20 mouse cellular contexts compared by ENCODE assay signal in genomic region chr5:134790080-134790995, GRCm38 (mm10). TPM values are rescaled to one million over a fixed set of nuclear protein-coding genes. Genes with fewer than 3 reads are reported as not detected.
DNase-seq lines count a peak whose midpoint lies in the region; ATAC-seq and TF ChIP-seq lines count a peak whose summit lies in the region.
"Had no signal": no experiment of that assay in that cellular context is flagged by ENCODE, and none has a peak within 500 bp of the region (broad histone marks: within the 10 kb centered on the region; RNA-seq: fewer than 3 reads in every experiment).

No protein-coding gene starts in this region.

- 0 out of 2 replicates have a peak, but pooled peaks cover 5% of the 10 kb centered on the region for H3K27me3 ChIP-seq in limb, embryonic 13.5 days
- H3K27me3 ChIP-seq in heart, adult 2 months (ENCODE audit: control insufficient read depth, insufficient read depth, low read length): no peaks in the 10 kb centered on the region
- H3K27me3 ChIP-seq: embryonic facial prominence, embryonic 15.5 days; forebrain, embryonic 12.5 days; midbrain, embryonic 15.5 days had no signal

- TF ChIP-seq CTCF in gastrocnemius, adult 2 months (IDR thresholded peaks at IDR 0.05): no peak
- TF ChIP-seq CTCF in heart, adult 2 months (IDR thresholded peaks at IDR 0.05): no peak

- H3K79me2 ChIP-seq in heart, adult 2 months (replicated peaks; ENCODE audit: control insufficient read depth, insufficient read depth, low read length): no peaks in the 10 kb centered on the region

- peaks cover 42% of the 10 kb centered on the region for H3K4me1 ChIP-seq in limb, embryonic 13.5 days
- peaks cover 5% of the 10 kb centered on the region for H3K4me1 ChIP-seq in heart, adult 2 months (ENCODE audit: control insufficient read depth, insufficient read depth, low read length)

- no peak for TF ChIP-seq POLR2A in heart, adult 2 months (IDR thresholded peaks at IDR 0.05; ENCODE audit: insufficient read depth, low read depth, low read length)

- no peak overlapping the region for H3K9ac ChIP-seq in limb, embryonic 13.5 days
- H3K9ac ChIP-seq in heart, adult 2 months (ENCODE audit: low read depth, low read length): no peak overlapping the region
- H3K9ac ChIP-seq: embryonic facial prominence, embryonic 15.5 days; forebrain, embryonic 12.5 days; liver, embryonic 14.5 days; midbrain, embryonic 15.5 days had no signal

- peak; percentile 70 for ATAC-seq in limb, embryonic 13.5 days (ENCODE audit: low FRiP score, low read depth)
- ATAC-seq: midbrain, embryonic 15.5 days had no signal

- intact Hi-C loops in gastrocnemius, adult 2 months (cut with DNase I): loop anchor here (10.0 kb wide), 1 partner anchor 74 kb away; no protein-coding TSS in a partner anchor
- intact Hi-C loops in heart, adult 2 months (cut with DNase I): no loop called here

- H3K9me3 ChIP-seq in limb, embryonic 13.5 days: 0 out of 2 replicates have a peak, but pooled peaks cover 11% of the 10 kb centered on the region
- H3K9me3 ChIP-seq: embryonic facial prominence, embryonic 15.5 days; midbrain, embryonic 15.5 days had no signal

- no peak for TF ChIP-seq EP300 in heart, adult 2 months (IDR thresholded peaks at IDR 0.05; ENCODE audit: insufficient read depth, low read depth, low read length)

- H3K4me2 ChIP-seq in limb, embryonic 13.5 days (replicated peaks): no peak overlapping the region
- H3K4me2 ChIP-seq: embryonic facial prominence, embryonic 15.5 days; forebrain, embryonic 12.5 days; midbrain, embryonic 15.5 days had no signal

- H3K4me3 ChIP-seq in gastrocnemius, adult 2 months: no peak overlapping the region
- H3K4me3 ChIP-seq in limb, embryonic 13.5 days: no peak overlapping the region
- H3K4me3 ChIP-seq in heart, adult 2 months: no peak overlapping the region
- H3K4me3 ChIP-seq: embryonic facial prominence, embryonic 15.5 days; forebrain, embryonic 12.5 days; hindbrain, embryonic 10.5 days; midbrain, embryonic 15.5 days had no signal

- no peaks in the 10 kb centered on the region for H3K36me3 ChIP-seq in limb, embryonic 13.5 days
- H3K36me3 ChIP-seq in heart, adult 2 months (ENCODE audit: control insufficient read depth, insufficient read depth, low read length): no peaks in the 10 kb centered on the region
- H3K36me3 ChIP-seq: embryonic facial prominence, embryonic 15.5 days; forebrain, embryonic 12.5 days; hindbrain, embryonic 10.5 days; midbrain, embryonic 15.5 days had no signal

- DNase-seq in gastrocnemius, adult 2 months: peak; percentile 51
- no peak for DNase-seq in gastrocnemius, adult 8-10 months (ENCODE audit: low spot score in 2 of 2)
- peak; percentile 44 for DNase-seq in urinary bladder, postnatal 14 days (ENCODE audit: low spot score)
- DNase-seq in urinary bladder, adult 2 months (ENCODE audit: low spot score): no peak
- DNase-seq in heart, adult 2 months: no peak
- DNase-seq in thymus, postnatal 14 days: no peak
- DNase-seq: adrenal gland, adult 8-10 months; cerebellum, adult 18-20 months; cerebellum, postnatal 36 days; heart, adult 18-20 months; retina, postnatal 1 day; spleen, adult 18-20 months; thymus, postnatal 25 days had no signal

- H3K27ac ChIP-seq in gastrocnemius, adult 2 months: no peak overlapping the region
- H3K27ac ChIP-seq in limb, embryonic 13.5 days: no peak overlapping the region
- no peak overlapping the region for H3K27ac ChIP-seq in heart, adult 2 months
- H3K27ac ChIP-seq: embryonic facial prominence, embryonic 15.5 days; forebrain, embryonic 12.5 days; hindbrain, embryonic 10.5 days; liver, embryonic 14.5 days; midbrain, embryonic 15.5 days had no signal

- 20% methylated on average over 15 of the region's 15 CpGs for WGBS in limb, embryonic 13.5 days
- 85% methylated on average over 15 of the region's 15 CpGs for whole genome bisulfite sequencing in heart, adult 2 months

RNA-seq across cellular contexts. Expression of gene Eln, which starts 43.2 kb away (rescaled TPM):
- total RNA-seq in gastrocnemius, adult 2 months (2021): 10 to 100 TPM; 17.6 to 31.6 TPM
- total RNA-seq in gastrocnemius, adult 8-10 months (2022): 10 to 100 TPM in 1 of 4 experiments, 1 to 10 TPM in 3; 3.7 to 11.6 (median 8.5) TPM
- 75.6 and 76.3 TPM in 2 replicates for polyA plus RNA-seq in urinary bladder, adult 2 months (2012; rRNA removed)
- polyA plus RNA-seq in limb, embryonic 13.5 days (2015; fragmentation: Nextera tagmentation; extraction: Ambion mirVana): 49.7 and 53.8 TPM in 2 replicates
- 10 to 100 TPM; 33.5 to 49.9 TPM for total RNA-seq in heart, adult 2 months (2021)
- polyA plus RNA-seq in heart, adult 2 months (2012; rRNA removed): 124 and 131 TPM in 2 replicates
- total RNA-seq: megakaryocyte, adult 5-6 weeks had no signal

Comparison
In these comparisons a context has a peak if more than half of its experiments do, and no peak if none do; other contexts are left out.
1. DNase-seq: peak in gastrocnemius, adult 2 months (single experiment) and urinary bladder, postnatal 14 days (single experiment); none in gastrocnemius, adult 8-10 months (0 of 2), urinary bladder, adult 2 months (single experiment), heart, adult 2 months (0 of 2) and thymus, postnatal 14 days (single experiment).